Mouse (Mus musculus) 416B (cell line): ENCODE results near the gene Sh3bgrl3.

ENCODE experiments used
- DNase-seq: peaks from one replicate; pipeline ENCODE4 v3.0.0; 2011; ENCODE audit warnings: low read depth

Sh3bgrl3 gene

DNA sequence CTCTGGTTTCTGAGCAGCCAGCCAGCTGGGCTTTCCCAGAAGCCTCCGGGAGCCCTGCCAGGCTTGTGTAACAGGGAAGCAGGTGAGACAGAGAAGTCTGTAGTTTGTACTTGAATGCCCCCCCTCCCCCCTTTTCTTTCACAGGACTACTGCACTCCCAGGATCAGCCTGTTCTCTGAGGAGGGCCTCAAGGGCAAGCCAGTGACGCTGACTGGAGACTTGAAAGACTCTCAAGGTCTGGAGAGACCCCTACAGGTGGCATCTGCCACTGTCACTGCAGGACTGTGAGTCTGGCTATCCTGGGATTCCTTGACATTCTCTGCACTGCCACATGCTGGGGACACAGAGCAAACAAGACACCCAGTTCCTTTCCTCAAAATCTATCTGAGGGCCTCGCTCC is 49.9 kb downstream of the Sh3bgrl3 start:
- peak; percentile 90 for DNase-seq
